Mouse (Mus musculus) embryonic fibroblast, embryonic 13.5 days (primary cell): ENCODE measurements around the gene Psmc5.

Source experiments
- CTCF ChIP-seq: IDR thresholded peaks from 2 replicates; pipeline ENCODE4 v1.5.1; 2011; ENCODE audit warnings: mild to moderate bottlenecking, control low read depth, low read length, moderate library complexity, borderline replicate concordance; ENCODE audit not compliant: insufficient read depth
- POLR2A ChIP-seq: IDR thresholded peaks from 2 replicates; pipeline ENCODE4 v1.6.1; 2011; ENCODE audit warnings: low read depth, mild to moderate bottlenecking, control low read depth, low read length, moderate library complexity

DNA sequence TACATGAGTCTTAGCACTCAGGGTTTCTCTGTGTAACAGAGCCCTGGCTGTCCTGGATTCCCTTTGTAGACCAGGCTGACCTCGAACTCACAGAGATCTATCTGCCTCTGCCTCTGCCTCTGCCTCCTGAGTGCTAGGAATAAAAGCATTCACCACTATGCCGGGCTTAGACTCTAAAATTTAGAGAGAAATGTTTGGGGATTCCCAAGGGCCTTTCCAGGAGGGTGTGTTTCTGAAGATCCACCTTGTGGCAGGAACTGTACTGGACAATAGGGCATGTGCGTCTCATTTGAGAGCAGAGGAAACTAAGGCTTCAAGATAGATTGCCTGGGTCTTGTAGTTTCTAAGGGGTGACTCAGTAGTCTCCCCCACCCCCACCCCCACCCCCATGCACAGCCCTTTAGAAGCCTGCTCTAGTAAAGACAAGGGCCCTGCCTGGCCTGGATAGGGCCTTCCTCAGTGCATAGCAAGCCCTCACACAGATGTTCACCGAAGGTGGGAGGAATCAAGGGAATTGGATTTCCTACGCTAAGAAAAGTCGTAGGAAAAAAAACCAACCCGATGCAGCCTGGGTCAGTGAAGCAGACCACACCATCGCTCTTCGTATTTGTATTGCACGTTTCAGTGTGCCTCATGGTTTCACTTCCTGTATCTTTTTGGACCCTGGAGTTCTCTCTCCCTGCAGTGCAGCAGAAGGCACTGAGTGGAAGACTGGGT is 49.6 kb downstream of the Psmc5 start:
- TF ChIP-seq CTCF (no peak), POLR2A (no peak)
